Mouse (Mus musculus) megakaryocyte-erythroid progenitor cell, adult 5 weeks (primary cell): Measurements from ENCODE around the gene Wnt7a. TPM values are rescaled to one million over a fixed set of nuclear protein-coding genes. Genes with fewer than 3 reads are reported as not detected.

Experiments
- polyA plus RNA-seq: library from polyadenylated mRNA; stranded (reverse); fragments of >175 nt; gene quantifications from 2 replicates; pipeline ENCODE4 v1.2.3, GENCODE M21; 2012

The Wnt7a gene
- not detected in 2 replicates for polyA plus RNA-seq

DNA sequence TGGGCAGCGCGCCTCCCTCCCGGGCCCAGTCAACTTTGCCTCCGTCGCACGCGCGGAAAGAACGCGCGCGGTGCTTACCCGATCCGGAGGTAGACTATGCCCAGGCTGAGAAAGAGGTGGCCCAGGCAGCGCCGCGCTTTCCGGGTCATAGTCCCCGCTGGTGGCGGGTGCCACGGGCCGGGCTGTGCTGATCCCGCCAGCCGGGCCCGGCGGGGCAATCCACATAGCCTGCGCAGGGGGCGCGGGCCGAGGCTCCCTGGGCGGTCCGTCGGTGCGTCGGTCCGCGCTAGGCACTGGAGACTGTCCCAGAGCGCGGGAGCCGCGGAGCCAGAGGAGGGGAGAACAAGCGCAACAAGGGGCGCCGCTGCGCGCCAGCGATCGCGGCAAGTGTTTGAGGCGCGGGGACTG is at the start of gene Wnt7a:
Wnt7a (minus strand) TSS at position 403 of the 408 bp plus-strand sequence.

Other genes with a start within 250 kb of the Wnt7a start
- 0.05 TPM in 1 of 2 replicates, not detected in the other for gene Fbln2, start 198.9 kb downstream of the Wnt7a start, polyA plus RNA-seq
- 11.5 and 11.9 TPM in 2 replicates for gene Chchd4, start 62.2 kb upstream of the Wnt7a start, polyA plus RNA-seq
- 7.6 and 10.3 TPM in 2 replicates for gene Tmem43, start 62.3 kb upstream of the Wnt7a start, polyA plus RNA-seq
- gene Xpc, start 104.5 kb upstream of the Wnt7a start, polyA plus RNA-seq: 18.7 and 26.0 TPM in 2 replicates
- 16.2 and 21.4 TPM in 2 replicates for gene Lsm3, start 104.6 kb upstream of the Wnt7a start, polyA plus RNA-seq